Mouse (Mus musculus) spleen, postnatal 10 days (tissue): ENCODE data around the gene Wfdc18.

Experiments
- DNase-seq, 2 experiments: peaks; one replicate each; pipeline ENCODE4 v3.0.0; 2021 to 2022; ENCODE audit warnings: low spot score in 2 of 2

The Wfdc18 gene

DNA sequence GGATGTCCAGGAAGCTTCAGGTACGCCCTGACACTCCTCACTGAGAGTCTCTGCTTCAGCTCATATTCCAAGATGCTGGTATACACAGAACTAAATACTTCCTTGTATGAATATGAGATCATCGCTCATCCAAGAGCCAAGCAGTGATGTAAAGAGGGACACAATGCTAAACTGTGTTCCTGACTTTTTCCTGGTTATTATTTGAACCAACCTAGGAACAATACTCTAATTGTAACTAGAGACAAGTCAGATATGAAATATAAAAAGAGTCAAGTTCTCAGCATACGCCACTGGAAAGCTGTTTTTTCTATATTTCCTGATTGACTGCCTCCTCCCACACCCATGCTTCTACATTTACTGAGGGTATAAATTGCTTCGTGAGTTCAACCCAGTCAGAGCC, at the start of gene Wfdc18:
Wfdc18 (plus strand) TSS at position 301 of the 400 bp plus-strand sequence.
- DNase-seq = no peak

DNA sequence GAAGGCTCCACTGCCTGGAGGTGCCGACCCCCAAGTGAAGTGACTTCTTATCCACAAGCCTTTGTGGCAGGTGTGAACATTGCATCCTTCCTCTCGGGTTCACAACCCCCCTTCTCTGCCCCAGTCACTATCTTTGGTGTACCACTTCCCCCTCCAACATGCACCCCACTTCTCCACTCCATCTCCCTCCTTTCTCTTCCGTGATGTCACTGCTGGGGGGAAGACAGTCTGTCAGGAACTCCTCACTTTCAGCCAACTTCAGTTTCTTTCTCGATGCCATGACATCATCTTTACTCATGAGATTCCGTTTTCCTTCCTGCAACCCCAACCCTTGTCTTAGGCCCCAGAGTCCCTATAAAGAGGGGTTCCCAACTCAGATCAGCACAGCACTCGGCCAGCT, 46.6 kb upstream of the Wfdc18 start, which contains the start of gene Ccl4:
Ccl4 (plus strand) TSS at position 381 of the 400 bp plus-strand sequence.
- no peak for DNase-seq

DNA sequence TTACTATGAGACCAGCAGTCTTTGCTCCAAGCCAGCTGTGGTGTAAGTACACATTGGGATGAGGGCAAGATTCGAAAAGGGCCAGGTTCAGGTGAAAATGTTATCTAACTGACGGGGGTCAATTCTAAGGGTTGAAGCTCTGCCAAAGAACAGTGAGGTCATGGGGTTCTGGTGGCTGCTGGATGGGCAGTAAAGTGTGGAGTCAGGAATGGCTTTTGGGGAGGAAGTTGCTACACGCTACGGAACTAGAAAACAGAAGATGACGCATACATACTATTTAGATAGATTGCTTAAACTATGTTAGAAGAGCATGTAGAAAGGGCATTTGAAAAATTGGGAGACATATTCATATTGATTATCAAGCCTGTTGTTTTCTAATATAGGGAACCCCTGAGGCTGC, 45.3 kb upstream of the Wfdc18 start:
- DNase-seq = no peak

DNA sequence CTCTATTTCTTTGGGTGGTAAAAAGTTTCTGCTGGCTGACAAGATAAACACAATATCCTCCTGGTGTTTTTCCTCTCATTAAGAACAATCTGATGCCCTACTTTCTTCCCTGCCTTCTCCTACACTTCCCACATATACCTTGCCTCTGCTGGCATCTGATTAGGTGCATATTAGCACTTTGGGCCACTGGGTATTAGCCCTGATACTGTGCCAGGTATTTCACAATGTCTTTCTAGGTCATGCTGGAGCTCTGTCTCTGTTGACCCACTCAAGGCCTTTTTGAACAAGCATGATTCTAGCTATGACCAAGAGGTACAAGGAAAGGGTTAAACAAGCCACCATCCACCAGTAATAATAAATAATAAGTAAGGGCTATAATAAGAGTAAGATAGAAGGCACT, 37.1 kb upstream of the Wfdc18 start:
- DNase-seq = no peak

DNA sequence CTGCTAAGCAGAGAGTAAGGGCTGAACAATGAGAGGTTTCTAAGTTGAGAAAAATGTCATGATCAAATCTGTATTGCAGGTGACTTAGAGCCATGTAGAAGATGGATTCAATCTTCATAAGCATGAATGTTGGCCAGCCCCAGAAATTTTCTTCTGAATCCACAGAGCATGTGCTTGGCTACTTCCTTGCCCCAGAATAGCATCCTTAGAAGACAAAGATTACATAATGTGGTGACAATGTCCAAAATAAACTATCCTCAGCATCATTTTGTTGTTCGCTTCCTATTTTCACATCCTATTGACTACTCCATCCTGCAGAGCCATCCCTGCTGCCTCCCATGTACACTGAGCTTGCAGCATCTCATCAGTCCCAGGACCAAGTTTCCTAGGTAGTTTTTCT, 33.1 kb upstream of the Wfdc18 start:
- no peak for DNase-seq

DNA sequence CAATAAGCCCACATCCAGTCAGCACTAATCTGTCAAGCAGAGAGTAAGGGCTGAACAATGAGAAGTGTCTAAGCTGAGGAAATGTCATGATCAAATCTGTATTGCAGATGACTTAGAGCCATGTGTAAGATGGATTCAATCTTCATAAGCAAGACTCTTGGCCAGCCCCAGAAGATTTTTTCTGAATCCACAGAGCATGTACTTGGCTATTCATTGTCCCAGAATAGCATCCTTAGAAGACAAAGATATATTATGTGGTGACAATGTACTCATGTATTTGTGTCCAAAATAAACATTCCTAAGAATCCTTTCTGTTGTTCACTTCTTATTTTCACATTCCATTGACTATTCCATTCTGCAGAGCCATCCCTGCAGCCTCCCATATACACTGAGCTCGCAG, 18.9 kb upstream of the Wfdc18 start:
- no peak for DNase-seq

DNA sequence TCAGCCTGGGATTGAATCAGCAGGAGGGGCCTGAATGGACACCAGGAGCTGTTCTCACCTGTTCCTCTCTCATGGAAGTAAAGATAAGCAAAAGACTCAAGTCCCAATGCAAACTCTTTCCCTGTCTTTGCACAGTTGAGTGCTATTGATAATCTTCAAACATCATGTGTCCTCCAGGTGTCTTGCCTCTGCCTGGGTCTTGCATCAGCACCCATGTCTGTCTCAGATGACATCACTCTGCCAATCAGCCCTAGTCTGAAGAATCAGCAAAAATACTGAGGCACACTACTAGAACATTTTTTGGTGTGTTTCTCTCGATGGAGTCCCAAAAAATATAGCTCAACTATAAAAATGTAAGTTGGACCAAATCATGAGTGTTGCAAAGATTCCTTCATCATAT, 16.8 kb upstream of the Wfdc18 start:
- DNase-seq = no peak

DNA sequence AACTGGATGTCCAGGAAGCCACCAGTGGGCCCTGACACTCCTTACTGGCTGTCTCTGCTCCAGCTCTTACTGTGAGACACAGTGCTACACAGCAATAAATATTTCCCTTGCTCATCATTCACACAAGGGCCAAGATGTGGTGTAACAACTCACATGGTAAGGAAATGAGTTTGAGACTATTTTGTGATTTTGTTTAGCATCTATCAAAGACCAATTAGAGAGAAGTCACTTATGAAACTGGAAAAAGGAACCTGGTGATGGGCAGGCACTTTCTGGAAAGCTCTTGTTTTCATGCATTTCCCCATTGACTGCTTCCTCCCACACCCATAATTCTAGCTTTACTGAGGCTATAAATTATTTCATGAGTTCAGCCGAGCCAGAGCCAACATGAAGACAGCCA, 5.1 kb upstream of the Wfdc18 start, which contains the start of gene Wfdc17:
Wfdc17 (plus strand) TSS at position 287 of the 400 bp plus-strand sequence.
- DNase-seq = no peak

DNA sequence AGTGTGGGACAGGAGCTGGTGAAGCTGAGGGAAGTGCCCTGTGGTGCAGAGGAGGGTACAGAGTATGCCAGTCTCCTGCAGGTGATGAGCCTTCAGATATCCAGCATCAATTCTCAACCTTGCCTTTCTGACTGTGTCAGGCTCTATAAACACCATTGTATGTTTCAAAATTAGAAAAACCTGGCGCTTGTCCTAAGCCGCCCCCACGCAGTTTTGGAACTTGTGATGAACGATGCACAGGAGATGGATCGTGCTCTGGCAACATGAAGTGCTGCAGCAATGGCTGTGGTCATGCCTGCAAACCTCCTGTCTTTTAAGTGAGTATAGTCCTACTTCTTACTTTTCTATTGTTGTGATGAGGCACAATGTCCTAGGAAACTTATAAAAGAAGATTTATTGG, 868 bp downstream of the Wfdc18 start:
- no peak for DNase-seq

DNA sequence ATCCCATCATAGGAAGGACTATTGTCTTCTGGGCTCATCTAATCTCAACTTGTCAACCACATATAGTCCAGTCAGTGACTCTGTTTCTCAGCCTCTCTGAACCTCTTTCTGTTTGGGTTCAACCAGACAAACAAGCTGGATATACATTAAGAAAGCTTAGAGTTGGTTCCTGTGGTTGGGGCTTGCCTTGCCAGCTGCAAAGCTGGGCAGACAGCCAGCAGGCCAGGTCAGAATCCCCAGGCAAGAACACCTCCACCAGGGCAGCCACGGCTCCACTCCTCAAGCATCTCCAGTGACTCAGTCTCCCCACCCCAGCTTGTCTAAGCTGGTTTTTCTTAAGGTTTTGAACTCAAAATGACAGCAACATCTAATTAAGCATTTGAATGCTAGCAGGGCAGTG, 3.9 kb downstream of the Wfdc18 start:
- no peak for DNase-seq

DNA sequence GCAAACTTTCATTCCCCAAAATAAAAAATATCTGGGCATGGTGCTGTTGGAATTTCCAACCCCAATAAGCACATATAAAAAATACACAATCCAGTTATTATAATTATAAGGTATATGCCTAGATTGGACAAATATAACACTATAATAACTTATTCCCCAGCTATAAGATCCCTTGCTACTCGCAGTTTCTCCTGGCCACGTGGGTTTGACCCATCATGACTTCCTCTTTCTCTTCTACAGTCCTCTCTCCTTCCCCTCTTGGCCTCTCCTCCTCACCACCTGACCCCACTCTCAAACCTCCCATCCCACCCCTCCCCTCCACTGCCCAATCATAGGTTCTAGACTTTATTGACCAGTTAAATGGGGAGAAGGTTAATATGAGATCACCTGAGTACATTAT, 5.1 kb downstream of the Wfdc18 start:
- no peak for DNase-seq

DNA sequence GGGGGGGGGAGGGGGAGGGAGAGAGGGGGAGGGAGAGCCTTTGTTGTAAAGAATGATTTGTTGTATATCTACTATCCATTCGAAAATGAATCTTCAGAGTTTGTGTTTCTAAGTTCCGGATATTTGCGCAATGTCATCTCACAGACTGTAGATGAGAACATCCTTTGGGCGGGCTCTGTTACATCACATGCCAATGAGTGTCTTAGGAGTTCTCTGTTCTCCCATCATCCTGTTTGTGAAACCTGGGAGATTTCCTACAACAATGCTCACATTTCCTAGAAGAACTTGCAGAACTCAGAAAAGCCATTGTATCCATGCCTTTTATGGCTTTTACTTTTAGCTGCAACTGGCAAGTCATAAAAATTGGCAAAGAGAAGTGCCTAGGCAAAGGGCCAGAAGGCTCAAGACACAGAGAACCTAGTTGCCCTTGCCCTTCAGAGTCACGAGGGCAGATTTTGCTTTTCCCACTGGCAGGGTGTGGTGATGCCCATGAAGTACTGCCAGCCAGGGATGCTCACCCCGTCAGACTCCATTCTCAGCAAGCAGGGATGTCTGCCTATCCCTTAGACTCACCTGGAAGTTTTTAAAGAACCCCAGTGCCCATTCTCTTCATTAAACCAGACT, 8.3 kb downstream of the Wfdc18 start:
- DNase-seq = no peak

DNA sequence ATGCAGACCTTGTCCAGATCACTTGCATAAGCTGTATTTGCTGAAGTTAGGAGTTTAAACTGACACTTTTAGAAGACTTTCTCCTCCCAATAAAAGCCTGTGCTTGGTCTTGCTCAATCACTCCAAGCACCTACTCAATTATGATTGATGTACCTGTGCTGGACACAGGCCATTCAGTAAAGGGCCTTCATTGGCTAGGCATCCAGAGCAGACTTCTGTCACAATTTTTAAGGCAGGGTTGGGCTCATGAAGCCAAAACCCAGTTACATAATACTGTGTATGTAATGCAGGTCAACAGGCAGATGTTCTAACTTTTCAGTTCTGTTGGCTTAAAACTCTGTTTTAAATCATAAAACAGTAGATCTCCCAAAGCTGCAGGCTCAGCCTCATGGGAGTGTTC, 12.0 kb downstream of the Wfdc18 start:
- DNase-seq = no peak

DNA sequence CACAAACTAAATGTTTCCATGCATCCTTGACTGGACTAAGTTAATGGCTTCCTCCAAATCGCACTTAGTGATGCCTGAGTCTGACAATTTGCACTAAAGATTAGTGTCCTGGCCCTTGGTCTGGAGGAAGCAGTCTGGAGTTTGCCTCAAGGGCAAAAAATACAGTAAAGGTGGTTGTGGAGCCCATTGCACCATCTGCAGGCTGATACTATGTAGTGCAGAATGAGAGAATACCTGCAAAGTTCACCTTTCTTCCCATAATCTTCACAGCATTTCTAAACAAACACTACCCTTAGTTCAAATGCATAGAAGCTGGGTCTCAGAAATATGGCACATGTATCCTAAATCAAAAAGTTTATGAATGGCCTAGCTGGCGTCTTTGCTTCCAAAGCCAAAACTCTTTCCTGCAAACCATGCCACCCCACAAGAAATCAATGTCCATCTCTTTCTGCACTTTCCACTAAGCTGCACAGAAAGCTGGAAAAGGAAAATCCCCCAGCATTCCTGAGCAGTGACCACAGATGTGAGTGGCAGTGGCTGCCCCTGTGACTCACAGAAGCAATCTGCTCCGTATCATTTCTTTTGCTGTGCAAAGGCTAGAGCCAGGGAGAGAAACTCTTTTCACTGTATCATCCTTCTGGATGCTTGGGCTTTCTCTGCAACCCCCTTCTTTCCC, 20.1 kb downstream of the Wfdc18 start:
- no peak for DNase-seq

DNA sequence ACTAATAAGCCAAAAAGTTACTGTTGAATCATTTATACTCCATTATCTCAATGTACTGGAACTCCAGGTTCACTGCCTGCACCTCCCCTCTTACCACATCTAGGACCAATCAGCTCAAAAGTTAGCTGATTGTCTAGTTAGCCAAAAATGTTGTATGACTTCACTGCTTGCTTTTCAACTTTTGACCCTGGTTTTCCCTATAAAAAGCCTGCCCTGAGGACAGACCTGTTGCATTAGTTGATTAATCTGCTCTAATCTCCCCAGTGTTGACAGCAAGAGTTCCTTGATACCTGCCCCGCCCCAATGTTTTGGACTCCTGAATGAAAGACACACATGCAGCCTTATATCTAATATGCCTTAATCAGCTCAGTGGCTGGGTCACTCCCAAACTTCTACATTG, 22.3 kb downstream of the Wfdc18 start:
- no peak for DNase-seq

DNA sequence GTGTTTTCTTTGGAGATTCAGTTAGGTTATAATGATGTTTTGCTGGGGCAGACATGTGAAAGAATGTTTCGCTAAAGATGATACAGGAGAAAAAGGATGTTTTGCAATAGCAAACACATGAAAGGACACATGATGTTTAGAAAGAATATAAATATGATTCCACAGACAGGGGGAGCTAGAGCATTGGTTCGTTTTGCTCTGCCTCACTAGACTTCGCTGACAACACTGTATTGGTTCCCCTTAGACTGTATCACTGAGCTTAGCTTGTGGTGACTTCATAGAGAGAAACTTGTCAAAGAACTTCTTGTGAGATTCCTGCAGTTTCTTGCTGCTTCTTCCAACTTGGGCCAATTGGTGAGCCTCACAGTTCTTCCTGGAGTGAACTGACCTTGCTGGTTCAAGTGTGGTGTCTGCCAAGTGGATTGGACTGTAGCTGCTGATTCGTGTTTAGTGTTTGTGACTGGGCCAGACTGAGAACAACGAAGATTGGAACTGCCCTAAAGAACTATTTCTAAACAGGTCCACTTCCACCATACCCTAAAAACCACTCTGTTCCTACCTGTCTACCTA, 24.3 kb downstream of the Wfdc18 start:
- no peak for DNase-seq

DNA sequence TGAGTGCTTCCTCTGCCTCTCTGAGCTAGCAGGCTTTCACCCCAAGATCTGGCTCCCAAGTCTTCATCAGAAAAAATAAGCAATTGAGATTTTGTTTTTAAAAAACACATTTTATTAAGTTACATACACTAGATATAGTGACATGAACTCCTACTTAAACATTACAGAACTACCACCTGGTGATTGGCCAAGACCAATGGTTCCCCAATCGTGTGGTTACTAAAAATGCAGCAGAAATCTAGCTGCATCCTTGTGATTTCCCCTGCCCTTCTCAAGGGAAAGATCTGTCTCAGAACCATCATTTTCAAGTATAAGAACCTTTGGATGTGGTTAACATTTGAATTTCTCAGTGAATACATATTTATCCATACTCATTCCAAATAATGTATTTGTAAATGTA, 25.4 kb downstream of the Wfdc18 start:
- DNase-seq = no peak

DNA sequence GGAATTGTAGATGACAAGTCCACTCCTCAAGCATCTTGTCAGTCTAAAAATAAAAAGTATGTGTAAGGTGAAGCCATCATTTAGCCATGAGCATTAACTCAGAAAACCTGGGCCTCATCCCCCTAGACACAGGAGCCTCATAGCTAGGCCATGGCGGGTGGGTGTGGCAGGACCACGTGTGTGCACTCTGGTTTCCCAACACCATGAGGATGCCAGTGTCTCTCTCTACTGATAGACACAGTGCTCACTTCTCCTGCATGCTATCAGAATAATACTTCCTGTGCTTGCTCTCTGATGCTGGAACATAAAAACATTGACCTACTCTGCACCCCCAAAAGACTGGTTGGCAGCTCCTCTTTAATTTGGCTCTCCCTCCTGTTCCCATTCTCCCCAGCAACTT, 27.1 kb downstream of the Wfdc18 start:
- no peak for DNase-seq

DNA sequence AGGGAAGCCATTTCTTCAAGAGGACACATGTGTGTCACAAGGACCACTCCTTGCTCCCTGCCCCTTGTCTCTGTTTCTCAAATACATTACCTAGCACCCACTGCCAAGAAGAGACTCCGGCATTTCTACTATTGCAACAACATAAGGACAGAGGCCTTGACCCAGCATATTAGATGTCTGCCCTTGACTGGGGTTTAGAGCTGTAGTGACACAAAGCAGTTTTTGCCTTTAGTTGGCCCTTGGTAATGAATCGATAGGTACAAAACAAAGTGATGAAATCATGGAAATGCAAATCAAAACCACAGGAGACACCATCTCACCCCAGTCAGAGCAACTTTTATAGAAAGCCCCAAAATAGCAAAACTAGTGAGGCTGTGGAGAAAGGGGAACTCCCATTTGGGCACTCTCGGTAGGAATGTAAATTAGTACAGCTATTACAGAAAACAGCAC, 28.3 kb downstream of the Wfdc18 start:
- DNase-seq = peak in 1 of 2 experiments; percentile 2

DNA sequence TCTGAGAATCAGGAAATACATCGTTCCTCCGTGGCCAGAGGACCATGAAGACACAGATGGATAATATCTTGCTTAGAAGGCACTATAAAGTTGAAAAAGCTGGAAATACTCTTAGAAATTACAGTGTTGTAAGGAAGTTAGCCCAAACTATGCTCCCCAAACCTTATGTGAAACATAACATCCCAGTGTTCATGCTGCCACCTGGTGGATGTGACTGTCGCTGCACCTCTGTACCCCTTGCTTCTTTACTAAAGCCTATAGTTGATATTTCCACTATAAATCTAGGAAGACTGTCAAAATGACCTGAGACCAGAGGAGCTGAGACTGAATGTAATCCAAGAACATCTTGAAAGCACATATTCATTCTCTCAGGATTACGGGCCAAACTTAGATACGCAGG, 30.4 kb downstream of the Wfdc18 start:
- peak; percentile 59 to 82 for DNase-seq

DNA sequence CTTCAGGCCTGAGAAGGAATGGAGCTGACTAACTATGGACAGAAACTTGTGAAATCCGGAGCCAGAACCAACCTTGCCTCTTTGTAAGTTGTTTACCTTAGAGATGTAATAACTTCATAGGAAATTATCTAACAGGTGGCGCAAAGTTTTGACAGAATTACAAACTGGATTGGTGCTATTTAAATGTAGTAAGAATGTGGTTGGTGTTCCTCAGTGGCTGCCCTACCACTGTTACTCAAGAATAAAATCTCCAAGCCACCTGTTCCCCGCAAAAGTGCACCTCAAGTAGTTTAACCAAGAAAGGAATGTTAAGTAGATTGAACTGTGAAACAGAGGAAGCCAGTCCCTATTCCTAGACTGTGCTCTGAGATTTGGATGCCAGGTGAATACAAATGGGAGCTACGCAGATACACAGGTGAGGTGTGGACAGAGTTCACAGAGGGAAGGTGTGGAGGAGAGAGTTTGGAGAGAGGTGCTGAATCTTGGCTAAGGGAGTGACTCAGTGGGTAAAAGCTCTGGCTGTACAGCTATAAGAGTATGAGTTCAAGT, 31.7 kb downstream of the Wfdc18 start:
- no peak for DNase-seq

DNA sequence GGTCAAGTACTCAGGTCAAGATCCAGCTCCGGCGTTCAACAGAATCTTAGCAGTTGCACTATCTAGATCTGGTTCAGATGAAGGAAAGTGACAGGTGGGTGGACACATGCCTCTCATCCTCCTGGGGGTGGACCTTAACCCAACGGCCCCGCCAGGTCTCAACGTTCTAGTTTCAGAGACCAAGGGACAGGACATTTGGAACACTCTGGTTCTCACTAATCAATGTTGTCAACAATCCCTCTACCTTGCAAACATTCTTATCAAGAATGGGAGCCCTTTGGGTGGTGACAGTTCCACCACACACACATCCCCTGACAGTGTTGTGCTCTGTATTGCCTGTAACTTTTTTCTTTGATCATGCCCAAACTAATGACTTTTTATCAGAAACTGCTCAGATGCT, 33.0 kb downstream of the Wfdc18 start:
- DNase-seq = no peak
